Mouse (Mus musculus): Measurements from ENCODE around the gene Sptlc3.

Gene Sptlc3

DNA sequence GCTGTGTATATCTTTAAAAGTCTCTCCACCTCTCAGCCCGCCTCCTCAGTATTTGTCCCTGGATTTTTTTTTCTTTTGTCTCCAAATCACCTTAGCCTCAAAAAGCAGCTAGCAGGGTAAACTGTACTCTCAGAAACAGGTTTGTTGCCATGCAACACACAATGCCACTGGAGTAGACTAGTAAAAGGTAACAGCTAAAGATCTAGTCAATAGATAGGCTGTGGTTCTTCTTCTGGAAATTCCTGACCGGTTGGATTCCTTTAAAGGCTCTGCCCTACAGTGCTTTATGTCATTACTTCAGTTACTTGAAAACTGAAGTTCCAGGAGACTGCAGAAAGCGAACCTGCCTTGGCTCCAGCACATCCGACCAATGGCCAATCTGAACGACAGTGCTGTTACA, at the start of gene Sptlc3:
Gene Sptlc3, plus strand, starts transcription at position 78 of the 400 bp plus-strand sequence.
- ChIA-PET CTCF (interaction anchor here in 1 of 4 experiments (0.7 kb wide), 1 partner anchor 256 kb away, joined by 3 read pairs; no protein-coding TSS in a partner anchor), POLR2A (no interaction called here)

DNA sequence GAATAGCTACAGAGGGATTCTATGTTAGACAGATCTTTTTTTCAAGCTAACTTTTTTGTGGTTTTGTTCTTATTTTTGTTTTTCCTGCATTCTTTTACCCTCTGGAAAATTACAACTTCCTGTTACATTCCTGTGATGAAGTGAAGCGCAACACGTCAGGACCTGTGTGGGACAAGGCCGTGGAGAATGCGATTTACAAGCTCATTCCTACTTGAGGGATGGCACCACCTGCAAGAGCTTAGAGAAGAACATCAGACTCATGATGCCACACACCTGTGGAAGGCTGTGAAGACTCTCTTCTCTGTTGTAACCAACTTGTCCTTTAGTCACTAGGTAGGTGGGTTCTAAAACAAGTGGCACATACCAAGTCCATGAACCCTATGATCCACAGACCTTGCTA, 26.0 kb upstream of the Sptlc3 start:
- ChIA-PET CTCF (no interaction called here), POLR2A (interaction anchor here in 1 of 4 experiments (1.2 kb wide), 1 partner anchor 10 kb away, joined by 3 read pairs; no protein-coding TSS in a partner anchor)

DNA sequence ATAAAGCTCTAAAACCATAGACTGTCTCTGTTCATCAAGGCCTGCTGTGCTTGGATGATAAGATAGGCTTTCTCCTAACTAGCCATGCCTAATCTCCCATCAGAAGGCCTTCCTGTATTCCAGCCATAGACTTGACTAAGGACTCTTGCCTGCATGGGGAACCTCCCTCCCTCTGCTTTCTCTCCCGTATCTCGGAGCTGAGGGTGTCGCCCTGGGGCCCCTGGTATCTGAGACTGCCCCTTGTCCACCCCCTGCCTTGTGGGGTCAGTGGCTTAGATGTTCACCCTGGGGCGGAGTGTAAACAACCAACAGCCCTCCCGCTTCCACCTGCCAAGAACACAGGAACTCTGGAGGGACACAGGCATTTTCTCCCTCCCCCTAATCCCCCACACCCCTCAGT, 5.0 kb upstream of the Sptlc3 start:
- CTCF ChIA-PET = no interaction called here
- POLR2A ChIA-PET = no interaction called here

- POLR2A ChIA-PET = no interaction called here
- CTCF ChIA-PET = no interaction called here
Observed at GRCm38 (mm10) chr2:139494629-139495028, 916 bp downstream of the Sptlc3 start.

DNA sequence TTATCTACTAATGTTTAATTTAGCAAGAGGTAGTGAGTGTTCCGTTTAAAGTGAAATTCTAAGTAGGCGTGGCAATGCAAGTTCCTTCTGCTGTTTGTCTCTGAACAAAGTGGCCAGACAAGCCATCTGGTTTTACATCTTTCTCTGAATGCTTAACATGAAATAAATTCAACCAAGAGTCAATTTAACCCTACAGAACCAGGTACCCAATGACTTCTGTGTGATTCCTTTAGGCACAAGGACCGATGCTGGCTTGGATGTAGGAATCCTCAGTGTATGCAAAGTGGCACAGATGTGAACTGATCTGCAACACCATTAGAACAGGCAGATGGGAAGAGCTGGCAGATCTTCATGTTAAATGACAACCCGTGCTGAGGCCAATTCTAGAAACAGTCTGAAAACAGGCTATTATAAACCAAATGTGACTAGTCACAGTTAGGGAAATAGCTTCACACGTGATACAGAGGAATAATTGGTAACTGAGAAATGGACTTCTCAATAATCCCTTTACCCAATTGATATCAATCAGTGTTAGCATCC, 68.3 kb downstream of the Sptlc3 start:
- CTCF ChIA-PET = interaction anchor here in 1 of 4 experiments (0.6 kb wide), 1 partner anchor 17 kb away, joined by 3 read pairs; no protein-coding TSS in a partner anchor
- POLR2A ChIA-PET = no interaction called here

DNA sequence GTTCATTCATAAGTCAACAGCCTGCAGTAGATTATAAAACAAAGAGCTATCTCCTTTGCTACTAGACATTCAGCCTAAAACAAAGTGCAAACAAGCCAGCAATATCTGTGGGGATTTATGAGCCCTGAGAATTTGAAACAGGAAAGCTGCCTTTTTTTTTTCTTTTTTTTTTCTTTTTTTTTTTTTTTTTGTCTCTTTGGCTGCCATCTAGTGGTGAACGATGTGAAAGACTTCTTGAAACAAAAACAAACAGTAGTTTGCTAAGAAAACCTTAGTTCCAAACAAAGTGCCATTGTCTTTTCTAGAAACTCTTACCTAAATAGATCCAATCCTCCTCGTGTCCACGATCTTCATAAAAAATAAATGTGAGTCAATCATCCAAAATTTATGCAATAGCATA, 85.6 kb downstream of the Sptlc3 start:
- ChIA-PET POLR2A (interaction anchor here in 3 of 4 experiments (0.6 to 1.3 kb wide), 5 partner anchors 63 to 1997 kb away, joined by 3 to 5 read pairs (median 3); no protein-coding TSS in a partner anchor), CTCF (interaction anchor here (0.6 to 3.0 kb wide), 17 partner anchors 11 to 395 kb away, joined by 3 to 22 read pairs (median 4); no protein-coding TSS in a partner anchor)

DNA sequence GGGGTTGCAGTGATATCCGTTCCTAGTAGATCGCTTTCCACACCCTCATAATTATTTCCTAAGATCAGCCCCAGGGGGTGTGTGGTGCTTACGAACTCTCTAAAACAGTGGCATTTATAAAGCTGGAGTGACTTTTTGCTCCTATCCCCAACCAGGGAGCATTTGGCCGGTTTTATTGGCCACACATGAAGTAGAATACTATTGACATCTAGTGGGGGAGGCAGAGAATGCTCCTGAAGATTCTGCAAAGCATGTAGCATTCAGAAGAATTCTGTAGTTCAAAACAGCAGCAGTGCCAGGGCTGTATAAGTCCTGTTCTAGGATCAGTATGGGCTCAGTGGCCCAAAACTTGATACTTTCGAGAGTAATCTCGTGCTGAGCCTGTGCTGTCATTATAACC, 89.1 kb downstream of the Sptlc3 start:
- CTCF ChIA-PET = no interaction called here
- POLR2A ChIA-PET = no interaction called here

- ChIA-PET CTCF (interaction anchor here in 2 of 4 experiments (0.6 kb wide), 2 partner anchors 89 to 617 kb away, joined by 3 to 6 read pairs; no protein-coding TSS in a partner anchor), POLR2A (interaction anchor here in 1 of 4 experiments (0.6 kb wide), 2 partner anchors 91 to 92 kb away, joined by 3 to 5 read pairs; no protein-coding TSS in a partner anchor)
Observed at GRCm38 (mm10) chr2:139587660-139588200, 94.0 kb downstream of the Sptlc3 start.

DNA sequence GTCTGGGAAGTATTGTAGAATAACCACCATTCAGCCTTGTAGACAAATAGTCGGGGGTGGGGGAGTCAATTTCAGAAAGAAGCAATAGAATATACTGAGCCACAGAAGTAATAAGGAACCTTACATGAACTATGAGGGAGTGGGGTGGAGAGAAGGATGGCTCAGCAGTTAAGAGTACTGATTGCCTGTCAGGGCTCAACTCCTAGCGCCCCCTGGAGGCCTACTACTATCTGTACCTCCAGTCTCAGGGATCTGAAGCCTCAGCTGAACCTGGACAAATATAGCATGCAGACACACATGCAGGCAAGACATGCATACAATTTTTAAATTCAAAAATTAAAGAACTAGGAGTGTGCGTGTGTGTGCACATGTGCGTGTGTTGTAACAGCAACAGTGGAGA, 96.2 kb downstream of the Sptlc3 start:
- ChIA-PET POLR2A (no interaction called here), CTCF (interaction anchor here (0.6 to 2.5 kb wide), 16 partner anchors 9 to 569 kb away, joined by 3 to 21 read pairs (median 4); partner anchors contain the start of gene Ism1 (in 1 of the 4))

DNA sequence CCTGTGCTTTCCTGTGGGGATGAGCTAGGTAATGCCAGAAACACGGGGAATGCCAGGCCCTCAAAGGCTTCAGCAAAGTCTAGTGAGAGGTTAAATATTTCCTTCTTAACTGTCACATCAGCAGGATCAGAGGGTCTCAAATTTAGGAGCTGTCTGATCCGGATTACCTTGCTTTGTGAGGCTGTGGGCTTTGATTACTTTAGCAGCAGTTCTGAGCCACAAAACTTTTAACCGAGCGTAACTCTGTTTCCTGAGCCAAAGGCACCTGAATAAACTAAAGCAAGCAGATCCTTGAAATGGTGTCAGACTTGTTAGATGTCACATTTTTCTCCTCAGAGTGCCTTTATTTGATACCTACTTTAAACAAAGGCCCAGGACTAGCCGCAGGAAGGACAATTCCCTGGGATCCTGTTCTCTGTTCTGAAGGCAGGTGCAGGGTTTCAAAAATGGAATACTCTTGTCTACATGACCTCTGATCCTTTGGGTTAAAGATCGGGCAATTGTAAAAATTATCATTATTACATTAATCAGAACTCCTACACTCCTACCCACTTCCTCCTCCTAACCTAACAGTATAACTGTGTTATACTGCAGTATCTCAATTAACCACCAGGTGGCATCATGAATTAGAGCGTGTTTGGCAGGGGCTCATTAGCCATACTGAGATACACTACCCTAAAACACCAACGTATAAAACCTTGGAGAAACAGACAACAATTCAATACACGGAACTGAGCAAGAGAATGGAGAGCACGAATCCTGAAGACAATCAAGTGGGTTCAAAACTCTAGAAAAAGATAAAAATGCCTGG, 97.4 kb downstream of the Sptlc3 start:
- ChIA-PET POLR2A (interaction anchor here in 1 of 4 experiments (0.5 kb wide), 1 partner anchor 368 kb away, joined by 3 read pairs; no protein-coding TSS in a partner anchor), CTCF (interaction anchor here (0.8 to 2.5 kb wide), 9 partner anchors 10 to 567 kb away, joined by 3 to 21 read pairs (median 4); no protein-coding TSS in a partner anchor)

DNA sequence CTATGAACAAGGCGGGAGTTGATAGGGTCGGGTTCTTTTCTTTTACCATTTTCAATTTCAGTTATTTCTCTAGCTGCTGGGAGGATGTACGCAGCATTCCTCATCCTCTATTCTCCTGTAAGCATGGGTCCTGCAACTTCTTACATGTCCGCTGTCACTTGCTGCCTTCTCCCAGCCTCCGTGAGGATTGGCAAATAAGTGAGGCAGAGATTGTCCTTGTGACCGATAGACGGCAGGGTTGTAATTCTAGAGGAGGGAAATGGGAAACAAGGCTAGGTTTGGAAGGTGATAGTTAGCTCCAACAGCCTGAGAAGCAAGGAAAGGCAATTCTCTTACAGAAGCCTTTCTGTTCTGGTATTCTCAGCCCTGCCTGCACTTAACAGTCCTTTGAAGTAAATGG, 98.4 kb downstream of the Sptlc3 start:
- ChIA-PET CTCF (interaction anchor here in 1 of 4 experiments (0.6 kb wide), 1 partner anchor 8 kb away, joined by 3 read pairs; no protein-coding TSS in a partner anchor), POLR2A (no interaction called here)

GRCm38 (mm10) chr2:139597229-139597628, 103.5 kb downstream of the Sptlc3 start:
- ChIA-PET CTCF (no interaction called here), POLR2A (no interaction called here)

DNA sequence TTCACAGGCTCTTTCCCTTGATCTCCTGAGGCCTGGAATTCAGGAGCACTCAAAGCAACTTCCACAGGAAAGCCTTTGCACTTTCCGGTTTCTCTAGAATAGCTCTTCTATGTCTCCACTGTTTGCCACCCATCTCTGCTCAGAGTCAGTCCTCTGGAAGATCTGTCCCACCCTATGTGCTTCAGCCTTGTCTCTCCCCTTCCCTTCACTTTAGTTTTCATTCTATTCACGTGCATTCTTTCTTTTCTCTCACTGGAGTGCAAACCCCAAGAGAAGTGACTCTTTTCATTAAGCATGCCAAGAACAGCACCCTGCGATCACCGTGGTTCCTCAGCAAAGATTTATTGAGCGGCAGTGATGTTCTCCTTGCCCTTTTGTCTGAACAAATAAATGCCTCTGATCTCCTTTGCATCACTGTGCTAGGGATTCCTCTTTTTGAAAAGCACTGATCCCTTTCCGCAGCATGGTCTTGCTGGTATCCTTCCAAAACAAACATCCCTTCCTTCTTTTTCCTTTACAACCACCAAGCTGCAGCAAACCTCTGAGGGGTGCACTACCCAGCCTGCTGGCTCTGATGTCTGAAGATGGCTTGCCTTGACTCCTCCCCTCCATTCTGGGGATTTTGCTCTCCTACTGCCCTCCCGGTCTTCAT, 108.0 kb downstream of the Sptlc3 start:
- ChIA-PET CTCF (interaction anchor here in 1 of 4 experiments (0.6 kb wide), 1 partner anchor 23 kb away, joined by 6 read pairs; no protein-coding TSS in a partner anchor), POLR2A (no interaction called here)

DNA sequence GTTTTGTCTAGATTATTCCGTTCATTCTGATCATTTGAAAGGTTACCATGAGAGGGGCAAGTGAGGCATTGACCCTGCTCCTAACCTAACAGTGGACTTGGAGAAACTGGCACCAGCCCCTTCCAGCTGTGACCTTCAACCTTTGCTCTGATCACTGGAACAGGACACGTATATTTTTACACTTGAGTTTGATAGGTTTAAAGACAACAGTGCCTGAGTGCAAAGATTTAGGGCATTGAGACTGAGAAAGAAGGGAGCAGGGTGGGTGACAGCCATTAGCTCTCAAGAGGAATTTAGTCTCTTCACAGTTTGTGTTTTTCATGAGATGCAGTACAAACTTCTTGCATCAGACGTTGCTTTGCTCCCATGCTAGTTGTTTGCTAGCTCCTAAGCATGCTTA, 114.5 kb downstream of the Sptlc3 start:
- POLR2A ChIA-PET = no interaction called here
- CTCF ChIA-PET = no interaction called here

GRCm38 (mm10) chr2:139608810-139609209, 115.1 kb downstream of the Sptlc3 start:
- ChIA-PET CTCF (no interaction called here), POLR2A (interaction anchor here in 1 of 4 experiments (1.8 kb wide), 1 partner anchor 9 kb away, joined by 5 read pairs; no protein-coding TSS in a partner anchor)

- ChIA-PET CTCF (no interaction called here), POLR2A (interaction anchor here in 1 of 4 experiments (1.8 kb wide), 1 partner anchor 10 kb away, joined by 5 read pairs; no protein-coding TSS in a partner anchor)
Observed at GRCm38 (mm10) chr2:139609231-139609630, 115.5 kb downstream of the Sptlc3 start.

GRCm38 (mm10) chr2:139609662-139610291, 116.1 kb downstream of the Sptlc3 start:
- POLR2A ChIA-PET = interaction anchor here in 1 of 4 experiments (1.8 kb wide), 1 partner anchor 10 kb away, joined by 5 read pairs; no protein-coding TSS in a partner anchor

DNA sequence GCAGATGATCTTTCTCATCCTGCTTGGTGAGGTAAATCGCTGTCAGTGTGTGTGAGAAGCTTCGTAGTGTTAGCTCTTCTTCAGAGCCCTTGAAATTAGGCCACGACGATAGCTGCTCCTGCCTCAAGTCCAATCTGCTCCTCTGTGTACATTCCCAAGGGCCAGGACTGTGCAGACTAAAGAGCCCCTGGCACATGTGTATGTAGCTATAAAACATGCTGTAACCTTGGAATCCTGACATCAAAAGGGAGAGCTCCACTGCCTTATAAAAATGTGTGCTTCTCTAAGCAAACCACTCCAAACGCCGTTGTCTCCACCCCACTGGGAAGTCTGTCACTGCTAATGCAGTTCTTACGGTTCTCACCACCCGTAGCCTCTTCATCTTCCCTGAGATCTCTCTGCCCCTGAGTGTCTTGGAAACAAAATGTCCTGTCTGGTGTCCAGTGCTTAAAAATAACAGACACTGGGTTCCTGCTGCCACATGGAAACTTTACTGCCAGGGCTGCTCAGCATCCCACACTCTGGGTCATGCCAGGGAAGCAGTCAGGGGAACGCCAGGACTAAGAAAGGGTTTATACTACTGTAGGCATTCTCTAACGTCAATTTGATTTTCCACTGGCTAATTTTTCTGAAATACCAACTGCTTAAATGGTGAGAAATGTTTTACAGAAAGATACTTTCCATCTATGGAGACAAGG, 118.8 kb downstream of the Sptlc3 start:
- POLR2A ChIA-PET = no interaction called here
- CTCF ChIA-PET = no interaction called here

More at GRCm38 (mm10) chr2:139609662-139610291, 116.1 kb downstream of the Sptlc3 start:
- CTCF ChIA-PET = no interaction called here
